Mouse (Mus musculus): ENCODE results near the gene Reck. TPM values are rescaled to one million over a fixed set of nuclear protein-coding genes. Genes with fewer than 3 reads are reported as not detected.

Reck gene
- polyA plus RNA-seq, 1 experiment from 2014 or later, result 12.8 TPM

GRCm38 (mm10) chr4:43863298-43863697 is 12.0 kb upstream of the Reck start:
- no peak overlapping the region for H3K9ac ChIP-seq

GRCm38 (mm10) chr4:43869821-43870220 is 5.5 kb upstream of the Reck start:
- no peak for ATAC-seq (ENCODE audit: insufficient number of reproducible peaks, low FRiP score)
- Histone ChIP-seq H3K9me3 (replicated peaks) (peaks cover 3% of the 10 kb centered on the region; the same call in 1 of the 2 replicates), H3K4me2 (no peak overlapping the region), H3K27ac (ENCODE audit: poor library complexity, severe bottlenecking) (no peak overlapping the region), H3K4me3 (no peak overlapping the region), H3K4me1 (replicated peaks) (peaks cover 3% of the 10 kb centered on the region; the same call in 1 of the 2 replicates), H3K9ac (no peak overlapping the region), H3K36me3 (no peaks in the 10 kb centered on the region), H3K27me3 (replicated peaks) (no peaks in the 10 kb centered on the region)
- 89% methylated on average over 10 of the region's 10 CpGs for WGBS

More at GRCm38 (mm10) chr4:43863298-43863697, 12.0 kb upstream of the Reck start:
- Histone ChIP-seq H3K27ac (ENCODE audit: poor library complexity, severe bottlenecking) (no peak overlapping the region), H3K36me3 (no peaks in the 10 kb centered on the region), H3K9me3 (replicated peaks) (0 out of 2 replicates have a peak, but pooled peaks cover 3% of the 10 kb centered on the region), H3K4me3 (no peak overlapping the region), H3K4me1 (replicated peaks) (peaks cover 6% of the 10 kb centered on the region), H3K27me3 (replicated peaks) (no peaks in the 10 kb centered on the region), H3K4me2 (no peak overlapping the region)
- ATAC-seq (ENCODE audit: insufficient number of reproducible peaks, low FRiP score), result no peak
- 53% methylated on average over 4 of the region's 4 CpGs for WGBS

DNA sequence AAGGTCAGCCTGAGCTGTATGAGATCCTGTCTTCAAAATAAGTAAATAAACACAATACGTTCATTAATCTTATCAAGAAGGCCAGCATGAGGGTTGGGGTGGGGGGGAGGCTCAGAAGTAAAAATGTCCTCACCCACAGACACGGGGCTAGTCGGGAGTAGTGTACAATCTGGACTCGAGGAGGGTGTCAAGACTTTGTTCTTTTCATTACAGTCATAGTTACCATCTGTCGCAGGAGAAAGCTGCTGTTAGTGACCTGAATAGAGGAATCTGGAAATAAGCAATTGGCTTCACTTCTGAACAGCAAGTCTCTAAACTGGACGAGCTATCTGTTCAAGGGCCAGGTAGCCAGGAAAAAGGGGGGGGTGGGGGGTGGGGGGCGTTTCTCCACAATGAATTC is 829 bp upstream of the Reck start:
- Histone ChIP-seq H3K9ac (no peak overlapping the region; the same call in 1 of the 2 replicates), H3K4me1 (replicated peaks) (peaks cover 32% of the 10 kb centered on the region), H3K27ac (ENCODE audit: poor library complexity, severe bottlenecking) (no peak overlapping the region), H3K27me3 (replicated peaks) (no peaks in the 10 kb centered on the region), H3K4me3 (peak overlapping the region; percentile 99; the same call in 1 of the 2 replicates), H3K36me3 (no peaks in the 10 kb centered on the region), H3K4me2 (peak overlapping the region; percentile 97), H3K9me3 (replicated peaks) (no peaks in the 10 kb centered on the region)
- no peak for ATAC-seq (ENCODE audit: insufficient number of reproducible peaks, low FRiP score)
- WGBS, result 48% methylated on average over 7 of the region's 7 CpGs

DNA sequence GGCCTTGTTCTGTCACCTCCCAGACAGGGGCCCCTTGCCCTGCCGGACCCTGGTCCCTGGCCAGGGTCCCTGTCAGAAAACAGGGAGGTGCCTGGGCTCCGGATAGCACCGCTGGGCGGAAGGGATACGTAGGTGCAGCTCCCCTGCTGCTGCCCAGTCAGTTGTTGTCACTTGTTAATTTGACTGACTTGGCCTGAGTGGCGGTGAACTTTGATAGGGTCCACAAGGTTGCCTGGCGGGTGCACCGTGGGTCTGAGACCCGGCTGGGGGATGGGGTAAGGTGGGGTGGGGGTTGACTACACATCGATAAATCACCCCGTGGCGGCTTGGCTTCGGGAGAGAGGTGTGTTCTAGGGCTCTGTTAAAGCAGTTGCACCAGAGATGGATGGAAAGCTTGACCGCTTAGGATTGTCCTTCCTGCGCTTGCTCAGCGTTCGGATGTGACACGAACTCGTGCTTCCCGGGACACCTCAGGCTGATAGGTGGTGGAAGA is 635 bp downstream of the Reck start:
- WGBS, result under 1% methylated on average over 20 of the region's 20 CpGs

DNA sequence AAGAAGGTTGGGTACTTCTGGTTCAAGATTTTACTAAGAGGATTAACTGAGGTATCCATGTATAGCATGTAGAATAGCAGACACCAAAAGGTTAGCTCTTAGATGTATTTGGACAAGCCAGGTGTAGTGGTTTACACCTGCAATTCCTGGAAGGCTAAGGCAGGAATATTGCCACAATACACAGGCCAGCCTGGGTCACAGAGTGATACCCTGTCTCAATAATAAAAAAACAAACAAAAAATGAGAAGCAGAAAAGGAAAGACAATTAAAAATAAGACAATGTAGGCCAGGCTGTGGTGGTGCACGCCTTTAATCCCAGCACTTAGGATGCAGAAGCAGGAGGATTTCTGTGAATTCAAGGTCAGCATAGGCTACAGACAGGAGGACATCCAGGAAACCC is 1.9 kb downstream of the Reck start:
- no peak for ATAC-seq (ENCODE audit: insufficient number of reproducible peaks, low FRiP score)
- Histone ChIP-seq H3K9ac (no peak overlapping the region), H3K27ac (ENCODE audit: poor library complexity, severe bottlenecking) (no peak overlapping the region), H3K9me3 (replicated peaks) (no peaks in the 10 kb centered on the region), H3K27me3 (replicated peaks) (no peaks in the 10 kb centered on the region), H3K4me3 (no peak overlapping the region), H3K4me2 (no peak overlapping the region), H3K36me3 (no peaks in the 10 kb centered on the region), H3K4me1 (replicated peaks) (peaks cover 37% of the 10 kb centered on the region)
- 84% methylated on average over 1 of the region's 1 CpGs for WGBS

More for the DNA sequence above, 635 bp downstream of the Reck start:
- Histone ChIP-seq H3K27ac (ENCODE audit: poor library complexity, severe bottlenecking) (peak overlapping the region; percentile 72; the same call in 1 of the 2 replicates), H3K4me2 (peak overlapping the region; percentile 97), H3K27me3 (replicated peaks) (no peaks in the 10 kb centered on the region), H3K4me3 (peak overlapping the region; percentile 99), H3K4me1 (replicated peaks) (peaks cover 37% of the 10 kb centered on the region), H3K36me3 (no peaks in the 10 kb centered on the region), H3K9ac (peak overlapping the region; percentile 89), H3K9me3 (replicated peaks) (no peaks in the 10 kb centered on the region)
- peak; percentile 58 for ATAC-seq (ENCODE audit: insufficient number of reproducible peaks, low FRiP score)

- Histone ChIP-seq H3K4me3 (no peak overlapping the region), H3K36me3 (no peaks in the 10 kb centered on the region), H3K27ac (ENCODE audit: poor library complexity, severe bottlenecking) (peak overlapping the region; percentile 80), H3K9ac (no peak overlapping the region), H3K9me3 (replicated peaks) (no peaks in the 10 kb centered on the region), H3K27me3 (replicated peaks) (no peaks in the 10 kb centered on the region), H3K4me2 (peak overlapping the region; percentile 20; the same call in 1 of the 2 replicates), H3K4me1 (replicated peaks) (peaks cover 37% of the 10 kb centered on the region)
- WGBS, result 21% methylated on average over 5 of the region's 5 CpGs
- ATAC-seq (ENCODE audit: insufficient number of reproducible peaks, low FRiP score), result no peak
Observed at GRCm38 (mm10) chr4:43878121-43878776, 2.9 kb downstream of the Reck start.

GRCm38 (mm10) chr4:43879566-43879965 is 4.2 kb downstream of the Reck start:
- peaks cover 47% of the 10 kb centered on the region for H3K4me1 ChIP-seq (replicated peaks)
- no peak overlapping the region for H3K4me3 ChIP-seq
- H3K27ac ChIP-seq (ENCODE audit: poor library complexity, severe bottlenecking), result no peak overlapping the region
- WGBS, result 56% methylated on average over 6 of the region's 6 CpGs
- H3K9me3 ChIP-seq (replicated peaks), result no peaks in the 10 kb centered on the region
- no peak overlapping the region for H3K9ac ChIP-seq
- no peaks in the 10 kb centered on the region for H3K36me3 ChIP-seq
- no peaks in the 10 kb centered on the region for H3K27me3 ChIP-seq (replicated peaks)
- no peak for ATAC-seq (ENCODE audit: insufficient number of reproducible peaks, low FRiP score)
- H3K4me2 ChIP-seq, result no peak overlapping the region

- Histone ChIP-seq H3K27me3 (replicated peaks) (no peaks in the 10 kb centered on the region), H3K4me2 (peak overlapping the region; percentile 49), H3K9me3 (replicated peaks) (no peaks in the 10 kb centered on the region), H3K36me3 (no peaks in the 10 kb centered on the region), H3K9ac (no peak overlapping the region), H3K4me3 (no peak overlapping the region), H3K4me1 (replicated peaks) (peaks cover 48% of the 10 kb centered on the region), H3K27ac (ENCODE audit: poor library complexity, severe bottlenecking) (peak overlapping the region; percentile 81)
- ATAC-seq (ENCODE audit: insufficient number of reproducible peaks, low FRiP score), result no peak
- 15% methylated on average over 4 of the region's 4 CpGs for WGBS
Observed at GRCm38 (mm10) chr4:43884196-43884595, 8.9 kb downstream of the Reck start.

GRCm38 (mm10) chr4:43891247-43891646 is 15.9 kb downstream of the Reck start:
- Histone ChIP-seq H3K4me1 (replicated peaks) (peaks cover 22% of the 10 kb centered on the region), H3K4me3 (no peak overlapping the region), H3K36me3 (0 out of 2 replicates have a peak, but pooled peaks cover 5% of the 10 kb centered on the region), H3K27me3 (replicated peaks) (no peaks in the 10 kb centered on the region), H3K4me2 (no peak overlapping the region), H3K9me3 (replicated peaks) (no peaks in the 10 kb centered on the region), H3K9ac (no peak overlapping the region), H3K27ac (ENCODE audit: poor library complexity, severe bottlenecking) (no peak overlapping the region)
- no peak for ATAC-seq (ENCODE audit: insufficient number of reproducible peaks, low FRiP score)
- WGBS, result 90% methylated on average over 3 of the region's 3 CpGs

DNA sequence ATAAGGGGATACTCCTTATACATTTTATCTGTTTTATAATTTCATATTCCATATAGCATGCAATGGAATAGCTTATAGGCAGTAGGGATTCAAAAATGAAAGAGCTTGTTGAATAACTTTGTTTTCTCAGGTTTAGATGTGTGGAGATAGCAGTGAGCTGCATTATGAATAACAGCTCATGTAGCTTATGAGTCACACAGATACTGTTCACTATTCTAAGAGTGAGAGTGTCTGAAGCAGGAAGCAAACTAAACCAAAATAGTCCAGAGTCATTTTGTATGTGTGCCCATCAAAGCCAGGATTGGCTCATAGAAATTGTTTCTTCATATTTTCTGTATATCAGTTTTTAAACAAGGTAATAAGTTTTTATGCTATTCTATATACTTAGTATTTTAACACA is 21.9 kb downstream of the Reck start:
- H3K36me3 ChIP-seq, result peaks cover 28% of the 10 kb centered on the region
- H3K9me3 ChIP-seq (replicated peaks), result no peaks in the 10 kb centered on the region
- no peak overlapping the region for H3K27ac ChIP-seq (ENCODE audit: poor library complexity, severe bottlenecking)
- no peak for ATAC-seq (ENCODE audit: insufficient number of reproducible peaks, low FRiP score)
- no peak overlapping the region for H3K4me3 ChIP-seq
- H3K4me2 ChIP-seq, result no peak overlapping the region
- peaks cover 28% of the 10 kb centered on the region for H3K4me1 ChIP-seq (replicated peaks)
- H3K9ac ChIP-seq, result no peak overlapping the region
- no peaks in the 10 kb centered on the region for H3K27me3 ChIP-seq (replicated peaks)

- Histone ChIP-seq H3K9ac (0 out of 2 replicates have a peak overlapping the region, but pooled peaks have one; percentile 53), H3K36me3 (peaks cover 37% of the 10 kb centered on the region), H3K4me1 (replicated peaks) (peaks cover 21% of the 10 kb centered on the region), H3K4me3 (no peak overlapping the region), H3K27ac (ENCODE audit: poor library complexity, severe bottlenecking) (peak overlapping the region; percentile 71), H3K27me3 (replicated peaks) (no peaks in the 10 kb centered on the region), H3K4me2 (peak overlapping the region; percentile 13; the same call in 1 of the 2 replicates), H3K9me3 (replicated peaks) (no peaks in the 10 kb centered on the region)
- 28% methylated on average over 8 of the region's 8 CpGs for WGBS
- no peak for ATAC-seq (ENCODE audit: insufficient number of reproducible peaks, low FRiP score)
Observed at GRCm38 (mm10) chr4:43899197-43899596, 23.9 kb downstream of the Reck start.

Measured in heart, embryonic 12.5 days (tissue).